Mouse (Mus musculus) cerebellum, adult 2 months (tissue): Measurements from ENCODE around the gene Spen.

Experiments
- CTCF ChIP-seq: fragments of 200-500 bp; IDR thresholded peaks from 2 replicates; pipeline ENCODE4 v1.5.1; 2011; ENCODE audit warnings: low read depth, mild to moderate bottlenecking, control low read depth, low read length, moderate library complexity, borderline replicate concordance; ENCODE audit not compliant: insufficient read depth
- POLR2A ChIP-seq: fragments of 200-500 bp; IDR thresholded peaks from 2 replicates; pipeline ENCODE4 v1.6.1; 2011; ENCODE audit warnings: low read length, control low read depth, borderline replicate concordance; ENCODE audit not compliant: insufficient read depth

DNA sequence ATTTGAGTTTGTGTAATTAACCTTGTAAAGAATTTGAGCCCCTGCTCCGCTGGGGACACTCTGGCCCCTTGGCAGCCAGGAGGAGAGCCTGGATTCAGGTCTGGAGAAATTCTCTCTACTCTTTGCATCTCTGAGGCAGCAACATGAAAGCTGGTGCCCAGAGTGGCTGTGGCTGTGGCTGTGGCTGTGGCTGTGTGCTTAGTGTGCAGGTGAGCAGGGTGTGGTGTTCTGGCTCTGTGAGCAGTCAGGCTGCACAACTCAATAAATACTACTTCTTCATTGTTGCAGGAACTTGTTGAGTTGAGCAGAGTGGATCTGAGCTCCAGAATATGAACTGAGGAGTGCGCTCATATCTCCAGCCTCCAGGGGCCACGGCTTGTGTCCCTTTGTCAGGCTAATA is 79.5 kb downstream of the Spen start:
- no peak for TF ChIP-seq CTCF
- no peak for TF ChIP-seq POLR2A
